Mouse (Mus musculus) G1E (cell line): ENCODE data around the gene Cep68. TPM values are rescaled to one million over a fixed set of nuclear protein-coding genes. Genes with fewer than 3 reads are reported as not detected.
A peak's percentile ranks its signal among the peaks of the same experiment; 100 is the strongest.

Source experiments
- ATAC-seq: 2 replicates; pipeline ENCODE4 v1.8.0; 2016; ENCODE audit warnings: mild to moderate bottlenecking; ENCODE audit not compliant: insufficient number of reproducible peaks, poor library complexity, low FRiP score, severe bottlenecking; ENCODE audit errors: extremely low read depth
- DNase-seq: peaks from one replicate; pipeline ENCODE4 v3.0.0; 2012; ENCODE audit warnings: low spot score
- H3K27me3 ChIP-seq: 2 replicates; pipeline ENCODE4 v1.6.1; 2012; ENCODE audit warnings: mild to moderate bottlenecking, low read length, inconsistent platforms; ENCODE audit not compliant: insufficient read depth
- H3K36me3 ChIP-seq: replicated peaks from 2 replicates; pipeline ENCODE3; 2012; ENCODE audit warnings: mild to moderate bottlenecking, inconsistent platforms
- H3K4me1 ChIP-seq: 2 replicates; pipeline ENCODE4 v1.6.1; 2012; ENCODE audit warnings: low read depth, low read length, inconsistent platforms, mixed read lengths; ENCODE audit not compliant: insufficient read depth
- H3K4me3 ChIP-seq: 2 replicates; pipeline ENCODE4 v1.5.1; 2012; ENCODE audit warnings: low read depth, mild to moderate bottlenecking, inconsistent platforms, low read length, moderate library complexity, mixed read lengths
- H3K9me3 ChIP-seq: replicated peaks from 2 replicates; pipeline ENCODE4 v1.6.1; 2012; ENCODE audit warnings: inconsistent platforms
- CTCF ChIP-seq: IDR thresholded peaks from 2 replicates; pipeline ENCODE4 v1.5.1; 2012; ENCODE audit warnings: low read depth, low read length, inconsistent platforms, mixed read lengths
- GATA1 ChIP-seq: IDR thresholded peaks from 2 replicates; pipeline ENCODE4 v1.6.1; 2012; ENCODE audit warnings: borderline replicate concordance, low read length, inconsistent platforms, mixed read lengths
- GATA2 ChIP-seq: IDR thresholded peaks from 2 replicates; pipeline ENCODE4 v1.6.1; 2012; ENCODE audit warnings: low read depth, low read length, inconsistent platforms, borderline replicate concordance
- POLR2AphosphoS5 ChIP-seq: IDR thresholded peaks from 2 replicates; pipeline ENCODE4 v1.6.1; 2012; ENCODE audit warnings: low read depth, low read length, inconsistent platforms; ENCODE audit not compliant: insufficient replicate concordance
- TAL1 ChIP-seq: conservative IDR thresholded peaks from 2 replicates; pipeline ENCODE4 v1.6.1; 2012; ENCODE audit warnings: low read depth, low read length, inconsistent platforms, mixed read lengths
- polyA plus RNA-seq: library from polyadenylated mRNA; stranded (reverse); fragments of >175 nt; gene quantifications from 2 replicates; pipeline ENCODE4 v1.2.3, GENCODE M21; 2012
- total RNA-seq, 2 experiments: library from RNA; stranded (forward) in 1 of 2; stranded (reverse) in 1 of 2; fragments of 200-1000 nt in 1 of 2; fragments of >200 nt in 1 of 2; fragmentation: Nextera tagmentation in 1 of 2; gene quantifications; 2 replicates each; pipeline ENCODE4 v1.2.3; 2014 to 2017

Cep68 gene
- total and polyA plus RNA-seq, 3 experiments: 20.6 to 32.9 (median 23.3) TPM

- H3K4me3 ChIP-seq: peak overlapping the region; percentile 97
- H3K36me3 ChIP-seq: peaks cover 17% of the 10 kb centered on the region
- H3K27me3 ChIP-seq: no peaks in the 10 kb centered on the region
- no peaks in the 10 kb centered on the region for H3K9me3 ChIP-seq
- H3K4me1 ChIP-seq: peaks cover 41% of the 10 kb centered on the region
- ATAC-seq (no peak), DNase-seq (no peak)
- no peak for TF ChIP-seq POLR2AphosphoS5
- no peak for TF ChIP-seq TAL1
- TF ChIP-seq GATA1: no peak
- TF ChIP-seq GATA2: no peak
- TF ChIP-seq CTCF: no peak
Observed at GRCm38 (mm10) chr11:20202299-20203011, 46.8 kb downstream of the Cep68 start.

GRCm38 (mm10) chr11:20201661-20202101 lies 47.5 kb downstream of the Cep68 start:
- ATAC-seq: no peak

GRCm38 (mm10) chr11:20200713-20201575 lies 48.3 kb downstream of the Cep68 start, which contains the start of gene Rab1a:
Gene Rab1a (plus strand): TSS chr11:20201432.
- H3K4me3 ChIP-seq: peak within 1 kb of the TSS; percentile 97
- DNase-seq (peak; percentile 97), ATAC-seq (peak; percentile 93)
- H3K4me1 ChIP-seq: peaks cover 31% of the 10 kb centered on the region
- peaks cover 15% of the 10 kb centered on the region for H3K36me3 ChIP-seq
- no peaks in the 10 kb centered on the region for H3K9me3 ChIP-seq
- no peak for TF ChIP-seq POLR2AphosphoS5
- no peak for TF ChIP-seq TAL1
- TF ChIP-seq GATA1: no peak
- TF ChIP-seq GATA2: no peak
- no peak for TF ChIP-seq CTCF
- H3K27me3 ChIP-seq: 0 out of 2 replicates have a peak, but pooled peaks cover 2% of the 10 kb centered on the region

More at GRCm38 (mm10) chr11:20201661-20202101, 47.5 kb downstream of the Cep68 start:
- H3K9me3 ChIP-seq: no peaks in the 10 kb centered on the region
- no peaks in the 10 kb centered on the region for H3K27me3 ChIP-seq
- peak; percentile 44 for DNase-seq
- peaks cover 38% of the 10 kb centered on the region for H3K4me1 ChIP-seq
- peak overlapping the region; percentile 97 for H3K4me3 ChIP-seq
- TF ChIP-seq GATA2: no peak
- TF ChIP-seq CTCF: no peak
- TF ChIP-seq GATA1: no peak
- TF ChIP-seq TAL1: no peak
- no peak for TF ChIP-seq POLR2AphosphoS5
- H3K36me3 ChIP-seq: peaks cover 17% of the 10 kb centered on the region

GRCm38 (mm10) chr11:20193100-20193736 lies 56.0 kb downstream of the Cep68 start:
- H3K4me1 ChIP-seq: peaks cover 3% of the 10 kb centered on the region; the same call in 1 of the 2 replicates
- ATAC-seq: no peak
- DNase-seq: no peak
- no peaks in the 10 kb centered on the region for H3K36me3 ChIP-seq
- no peaks in the 10 kb centered on the region for H3K9me3 ChIP-seq
- no peak overlapping the region for H3K4me3 ChIP-seq
- TF ChIP-seq TAL1 (no peak), POLR2AphosphoS5 (no peak)
- H3K27me3 ChIP-seq: peaks cover 9% of the 10 kb centered on the region; the same call in 1 of the 2 replicates

GRCm38 (mm10) chr11:20187271-20187670 lies 62.0 kb downstream of the Cep68 start:
- peaks cover 11% of the 10 kb centered on the region; the same call in 1 of the 2 replicates for H3K27me3 ChIP-seq
- ATAC-seq (no peak), DNase-seq (no peak)
- H3K9me3 ChIP-seq: 0 out of 2 replicates have a peak, but pooled peaks cover 2% of the 10 kb centered on the region
- TF ChIP-seq POLR2AphosphoS5 (no peak), GATA2 (no peak), TAL1 (no peak), GATA1 (no peak), CTCF (no peak)
- H3K36me3 ChIP-seq: no peaks in the 10 kb centered on the region
- H3K4me3 ChIP-seq: no peak overlapping the region
- peaks cover 6% of the 10 kb centered on the region for H3K4me1 ChIP-seq

Other genes with a start within 250 kb of the Cep68 start
- gene Actr2, start 136.5 kb downstream of the Cep68 start, total RNA-seq (2014; fragmentation: Nextera tagmentation): 213 and 217 TPM in 2 replicates
- 186 and 261 TPM in 2 replicates for gene Actr2, start 136.5 kb downstream of the Cep68 start, total RNA-seq (2017)
- gene Actr2, start 136.5 kb downstream of the Cep68 start, polyA plus RNA-seq: 116 and 120 TPM in 2 replicates
- 105 and 110 TPM in 2 replicates for gene Rab1a, start 48.0 kb downstream of the Cep68 start, total RNA-seq (2014; fragmentation: Nextera tagmentation)
- 85.7 and 113 TPM in 2 replicates for gene Rab1a, start 48.0 kb downstream of the Cep68 start, total RNA-seq (2017)
- 32.8 and 34.0 TPM in 2 replicates for gene Rab1a, start 48.0 kb downstream of the Cep68 start, polyA plus RNA-seq
- gene Slc1a4, start 83.3 kb upstream of the Cep68 start, total RNA-seq (2014; fragmentation: Nextera tagmentation): 7.2 and 7.8 TPM in 2 replicates
- 0.71 and 0.76 TPM in 2 replicates for gene Slc1a4, start 83.3 kb upstream of the Cep68 start, total RNA-seq (2017)
- gene Slc1a4, start 83.3 kb upstream of the Cep68 start, polyA plus RNA-seq: 5.3 and 6.1 TPM in 2 replicates